8 mouse cellular contexts compared by ENCODE assay signal in the genomic region with DNA sequence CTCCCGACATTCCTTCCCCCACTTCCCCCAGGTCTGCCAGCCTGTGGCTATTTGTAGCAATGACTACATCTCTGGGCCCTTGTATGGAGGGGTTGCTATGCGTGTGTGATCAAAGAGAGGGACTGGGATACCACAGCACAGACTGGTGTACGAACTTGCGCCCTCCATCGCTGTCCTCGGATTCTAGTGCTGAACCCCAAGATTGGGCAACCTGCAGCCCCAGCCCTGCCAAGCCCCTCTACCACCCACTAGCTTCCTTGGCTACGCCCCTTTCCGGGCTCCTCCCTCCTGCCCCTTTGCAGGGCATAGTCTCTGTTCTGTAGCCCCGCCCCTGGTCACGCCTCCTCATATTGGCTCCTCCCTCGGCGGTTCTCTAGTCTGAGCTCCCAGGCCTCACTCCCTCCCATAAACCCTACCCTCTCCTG. TPM values are rescaled to one million over a fixed set of nuclear protein-coding genes. Genes with fewer than 3 reads are reported as not detected.
DNase-seq lines count a peak whose midpoint lies in the region; ATAC-seq and TF ChIP-seq lines count a peak whose summit lies in the region.

Gene Slc8a2 (plus strand): TSS at position 406 of the 425 bp plus-strand sequence.

- no peaks in the 10 kb centered on the region for H3K9me3 ChIP-seq in G1E (replicated peaks)
- H3K9me3 ChIP-seq in forebrain, embryonic 16.5 days (ENCODE audit: control insufficient read depth, low read length): no peaks in the 10 kb centered on the region

- ATAC-seq in G1E (ENCODE audit: extremely low read depth, insufficient number of reproducible peaks, low FRiP score, poor library complexity, severe bottlenecking): peak; percentile 22; the same call in 1 of the 2 replicates
- ATAC-seq in forebrain, embryonic 16.5 days: peak; percentile 83

- DNase-seq in G1E (ENCODE audit: low spot score): no peak
- peak; percentile 97 for DNase-seq in cerebellum, adult 11-12 months
- peak; percentile 44 for DNase-seq in heart, postnatal 25 days (ENCODE audit: low spot score)
- peak; percentile 88 to 93 for DNase-seq in layer of hippocampus, adult 2 months (ENCODE audit: low spot score in 2 of 2)
- peak; percentile 41 for DNase-seq in lung, adult 2 months
- peak; percentile 50 for DNase-seq in thymus, postnatal 25 days

- no peak for TF ChIP-seq POLR2A in lung, adult 2 months (IDR thresholded peaks at IDR 0.05; ENCODE audit: borderline replicate concordance, extremely low read depth, low read depth, low read length)
- no peak for TF ChIP-seq POLR2A in olfactory bulb, adult 2 months (IDR thresholded peaks at IDR 0.05; ENCODE audit: insufficient read depth, low read depth, low read length)

- peak within 1 kb of the TSS; percentile 80 for H3K9ac ChIP-seq in forebrain, embryonic 16.5 days (replicated peaks; ENCODE audit: low read depth, low read length)

- peaks cover 21% of the 10 kb centered on the region for H3K4me1 ChIP-seq in G1E (ENCODE audit: insufficient read depth, low read depth, low read length)
- peaks cover 52% of the 10 kb centered on the region for H3K4me1 ChIP-seq in forebrain, embryonic 16.5 days (replicated peaks; ENCODE audit: control insufficient read depth, insufficient read depth, low read length)
- H3K4me1 ChIP-seq in lung, adult 2 months (ENCODE audit: control insufficient read depth, insufficient read depth, low read length): no peaks in the 10 kb centered on the region; the same call in 1 of the 2 replicates
- peaks cover 44% of the 10 kb centered on the region for H3K4me1 ChIP-seq in olfactory bulb, adult 2 months (ENCODE audit: control insufficient read depth, insufficient read depth, low read length)

- intact Hi-C loops in heart, postnatal 25 days (cut with DNase I): no loop called here

- peak within 1 kb of the TSS; percentile 69 for H3K4me2 ChIP-seq in forebrain, embryonic 16.5 days (ENCODE audit: low read length)

- under 1% methylated on average over 12 of the region's 12 CpGs for WGBS in forebrain, embryonic 16.5 days
- 5% methylated on average over 12 of the region's 12 CpGs for WGBS in lung, adult 2 months
- 3% methylated on average over 12 of the region's 12 CpGs for WGBS in olfactory bulb, adult 2 months

- H3K36me3 ChIP-seq in G1E (replicated peaks): peaks cover 45% of the 10 kb centered on the region
- H3K36me3 ChIP-seq in forebrain, embryonic 16.5 days (ENCODE audit: control insufficient read depth, insufficient read depth): no peaks in the 10 kb centered on the region

- H3K4me3 ChIP-seq in G1E (ENCODE audit: low read depth, low read length): peak within 1 kb of the TSS; percentile 28; the same call in 1 of the 2 replicates
- peak within 1 kb of the TSS; percentile 67 for H3K4me3 ChIP-seq in forebrain, embryonic 16.5 days (replicated peaks; ENCODE audit: low read length)
- H3K4me3 ChIP-seq in layer of hippocampus, adult 2 months: peak within 1 kb of the TSS; percentile 84
- peak within 1 kb of the TSS; percentile 16 for H3K4me3 ChIP-seq in lung, adult 2 months (replicated peaks; ENCODE audit: extremely low read depth, low read depth, low read length)
- peak within 1 kb of the TSS; percentile 58 for H3K4me3 ChIP-seq in olfactory bulb, adult 2 months (ENCODE audit: insufficient read depth, low read depth, low read length)

- peak within 1 kb of the TSS; percentile 73 for H3K27ac ChIP-seq in forebrain, embryonic 16.5 days (ENCODE audit: low read length)
- H3K27ac ChIP-seq in layer of hippocampus, adult 2 months: peak within 1 kb of the TSS; percentile 99
- 0 out of 2 replicates have a peak within 1 kb of the TSS, but pooled peaks have one; percentile 23 for H3K27ac ChIP-seq in olfactory bulb, adult 2 months (ENCODE audit: insufficient read depth, low read depth, low read length)

- TF ChIP-seq CTCF in G1E (IDR thresholded peaks at IDR 0.05; ENCODE audit: low read depth, low read length): no peak
- no peak for TF ChIP-seq CTCF in layer of hippocampus, adult 2 months (conservative IDR thresholded peaks at IDR 0.05)
- no peak for TF ChIP-seq CTCF in lung, adult 2 months (IDR thresholded peaks at IDR 0.05; ENCODE audit: insufficient read depth, low read length)
- no peak for TF ChIP-seq CTCF in olfactory bulb, adult 2 months (IDR thresholded peaks at IDR 0.05; ENCODE audit: insufficient read depth, low read depth, low read length)

- H3K27me3 ChIP-seq in G1E (ENCODE audit: insufficient read depth, low read length): peaks cover 29% of the 10 kb centered on the region
- H3K27me3 ChIP-seq in forebrain, embryonic 16.5 days (replicated peaks; ENCODE audit: control insufficient read depth, insufficient read depth, low read length): no peaks in the 10 kb centered on the region

RNA-seq across cellular contexts. Expression of gene Slc8a2, which starts in this region (rescaled TPM):
- total RNA-seq in G1E (2014; fragmentation: Nextera tagmentation) (0.15 and 0.23 TPM in 2 replicates), G1E (2017) (under 0.01 and 0.05 TPM in 2 replicates)
- polyA plus RNA-seq in G1E (2012): 0.03 TPM in 1 of 2 replicates, not detected in the other
- 0.72 and 1.1 TPM in 2 replicates for polyA plus RNA-seq in forebrain, embryonic 16.5 days (2015; fragmentation: Nextera tagmentation; extraction: Ambion mirVana)
- total RNA-seq in heart, postnatal 25 days (2021): under 1 TPM; 0.68 to 0.70 TPM
- total RNA-seq in layer of hippocampus, adult 2 months (2021): 100 to 1,000 TPM; 305 to 320 TPM
- 0.85 TPM in 2 replicates for polyA plus RNA-seq in lung, adult 2 months (2012; rRNA removed)
- not detected in 2 replicates for polyA plus RNA-seq in olfactory bulb, adult 2 months (2012; ENCODE audit: insufficient read depth, insufficient read length, low replicate concordance, missing spikeins)

Comparison
In these comparisons a context has a peak if more than half of its experiments do, and no peak if none do; other contexts are left out.
1. RNA of gene Slc8a2 (total RNA-seq): 305 to 320 TPM in layer of hippocampus, adult 2 months; 0.68 to 0.70 TPM in heart, postnatal 25 days and under 0.01 to 0.23 TPM in G1E; every median in the first group is over 100 times any median in the second.
2. Peak in ATAC-seq and H3K4me3 ChIP-seq in G1E; RNA of the gene not detected or under 1 TPM.
3. Peak in DNase-seq in heart, postnatal 25 days; RNA of the gene not detected or under 1 TPM.
4. Peak in DNase-seq and H3K4me3 ChIP-seq in lung, adult 2 months; RNA of the gene not detected or under 1 TPM.
5. H3K4me3 ChIP-seq: peak in every context shown above with its lines; median percentile 84 in layer of hippocampus, adult 2 months; 67 in forebrain, embryonic 16.5 days; 58 in olfactory bulb, adult 2 months; 28 in G1E; 16 in lung, adult 2 months.
6. H3K27ac ChIP-seq: peak in every context shown above with its lines; median percentile 99 in layer of hippocampus, adult 2 months; 73 in forebrain, embryonic 16.5 days; 23 in olfactory bulb, adult 2 months.